Mouse (Mus musculus) midbrain, embryonic 12.5 days (tissue): ENCODE data around the gene Nin. TPM values are rescaled to one million over a fixed set of nuclear protein-coding genes. Genes with fewer than 3 reads are reported as not detected.

Experiments used
- ATAC-seq: fragments of 200-750 bp; cut with Nextera tagmentation; 2 replicates; pipeline ENCODE4 v1.8.0; 2017; ENCODE audit warnings: low read depth, moderate TSS enrichment, moderate library complexity; ENCODE audit not compliant: low FRiP score
- H3K27ac ChIP-seq: fragments of 300-500 bp; sonication (generic); replicated peaks from 2 replicates; pipeline ENCODE4 v1.5.1; 2016; ENCODE audit warnings: mild to moderate bottlenecking
- H3K27me3 ChIP-seq: fragments of 300-500 bp; sonication (generic); 2 replicates; pipeline ENCODE4 v1.6.1; 2016; ENCODE audit warnings: mild to moderate bottlenecking
- H3K36me3 ChIP-seq: fragments of 300-500 bp; sonication (generic); 2 replicates; pipeline ENCODE4 v1.6.1; 2016
- H3K4me1 ChIP-seq: fragments of 300-500 bp; sonication (generic); 2 replicates; pipeline ENCODE4 v1.6.1; 2016
- H3K4me2 ChIP-seq: fragments of 300-500 bp; sonication (generic); replicated peaks from 2 replicates; pipeline ENCODE4 v1.6.1; 2016; ENCODE audit warnings: mild to moderate bottlenecking, moderate library complexity
- H3K4me3 ChIP-seq: fragments of 300-500 bp; sonication (generic); 2 replicates; pipeline ENCODE4 v1.5.1; 2016; ENCODE audit warnings: mild to moderate bottlenecking
- H3K9ac ChIP-seq: fragments of 300-500 bp; sonication (generic); replicated peaks from 2 replicates; pipeline ENCODE4 v1.6.1; 2016; ENCODE audit warnings: mild to moderate bottlenecking, moderate library complexity
- H3K9me3 ChIP-seq: fragments of 300-500 bp; sonication (generic); 2 replicates; pipeline ENCODE4 v1.6.1; 2016; ENCODE audit warnings: mild to moderate bottlenecking
- WGBS: fragments of 180-500 bp; shearing (Covaris S2); methylation state at CpG from one replicate; pipeline ENCODE4 v1.1.7; 2016; 5-methylcytosine and 5-hydroxymethylcytosine counted together
- polyA plus RNA-seq: library from polyadenylated mRNA; unstranded; fragments of >200 nt; fragmentation: Nextera tagmentation; extraction: Ambion mirVana; gene quantifications from 2 replicates; pipeline ENCODE4 v1.2.1, GENCODE M21; 2016

Nin gene
- polyA plus RNA-seq, 1 experiment from 2014 or later, result 17.2 TPM

GRCm38 (mm10) chr12:70140542-70140941 is 27.0 kb upstream of the Nin start:
- 95% methylated on average over 5 of the region's 5 CpGs for WGBS
- no peak overlapping the region for H3K27ac ChIP-seq

GRCm38 (mm10) chr12:70139871-70140270 is 26.4 kb upstream of the Nin start:
- H3K36me3 ChIP-seq, result no peaks in the 10 kb centered on the region
- no peaks in the 10 kb centered on the region for H3K9me3 ChIP-seq
- 77% methylated on average over 4 of the region's 4 CpGs for WGBS
- H3K4me3 ChIP-seq, result no peak overlapping the region
- no peak overlapping the region for H3K9ac ChIP-seq
- ATAC-seq, result no peak
- H3K4me2 ChIP-seq, result no peak overlapping the region
- peaks cover 2% of the 10 kb centered on the region; the same call in 1 of the 2 replicates for H3K4me1 ChIP-seq
- H3K27me3 ChIP-seq, result no peaks in the 10 kb centered on the region
- no peak overlapping the region for H3K27ac ChIP-seq

More at GRCm38 (mm10) chr12:70140542-70140941, 27.0 kb upstream of the Nin start:
- Histone ChIP-seq H3K27me3 (no peaks in the 10 kb centered on the region), H3K9me3 (no peaks in the 10 kb centered on the region), H3K36me3 (no peaks in the 10 kb centered on the region), H3K9ac (no peak overlapping the region), H3K4me2 (no peak overlapping the region), H3K4me1 (peaks cover 2% of the 10 kb centered on the region; the same call in 1 of the 2 replicates), H3K4me3 (no peak overlapping the region)
- no peak for ATAC-seq

- H3K4me3 ChIP-seq, result no peak overlapping the region
- H3K9ac ChIP-seq, result no peak overlapping the region
- no peak overlapping the region for H3K4me2 ChIP-seq
- no peak overlapping the region for H3K27ac ChIP-seq
- H3K9me3 ChIP-seq, result no peaks in the 10 kb centered on the region
- no peaks in the 10 kb centered on the region for H3K4me1 ChIP-seq
- H3K36me3 ChIP-seq, result no peaks in the 10 kb centered on the region
- H3K27me3 ChIP-seq, result no peaks in the 10 kb centered on the region
- 81% methylated on average over 9 of the region's 9 CpGs for WGBS
- ATAC-seq, result no peak
Measured at GRCm38 (mm10) chr12:70137626-70138025, 24.1 kb upstream of the Nin start.

GRCm38 (mm10) chr12:70137095-70137494 is 23.6 kb upstream of the Nin start:
- Histone ChIP-seq H3K27ac (no peak overlapping the region), H3K9ac (no peak overlapping the region), H3K27me3 (no peaks in the 10 kb centered on the region), H3K36me3 (no peaks in the 10 kb centered on the region), H3K9me3 (no peaks in the 10 kb centered on the region), H3K4me3 (no peak overlapping the region), H3K4me1 (no peaks in the 10 kb centered on the region), H3K4me2 (no peak overlapping the region)
- WGBS, result 69% methylated on average over 4 of the region's 4 CpGs
- no peak for ATAC-seq

- Histone ChIP-seq H3K4me1 (no peaks in the 10 kb centered on the region), H3K4me2 (no peak overlapping the region), H3K9ac (no peak overlapping the region), H3K4me3 (no peak overlapping the region), H3K9me3 (no peaks in the 10 kb centered on the region), H3K27ac (no peak overlapping the region), H3K27me3 (no peaks in the 10 kb centered on the region), H3K36me3 (no peaks in the 10 kb centered on the region)
- no peak for ATAC-seq
- WGBS, result 56% methylated on average over 12 of the region's 12 CpGs
Measured at GRCm38 (mm10) chr12:70136185-70136756, 22.8 kb upstream of the Nin start.

- H3K4me2 ChIP-seq, result no peak overlapping the region
- no peaks in the 10 kb centered on the region for H3K27me3 ChIP-seq
- no peaks in the 10 kb centered on the region for H3K4me1 ChIP-seq
- WGBS, result 89% methylated on average over 20 of the region's 20 CpGs
- H3K36me3 ChIP-seq, result no peaks in the 10 kb centered on the region
- H3K4me3 ChIP-seq, result no peak overlapping the region
- H3K9me3 ChIP-seq, result no peaks in the 10 kb centered on the region
- H3K27ac ChIP-seq, result no peak overlapping the region
- no peak overlapping the region for H3K9ac ChIP-seq
- ATAC-seq, result no peak
Measured at GRCm38 (mm10) chr12:70134627-70135235, 21.2 kb upstream of the Nin start.

GRCm38 (mm10) chr12:70131042-70131675 is 17.6 kb upstream of the Nin start:
- Histone ChIP-seq H3K4me3 (no peak overlapping the region), H3K36me3 (no peaks in the 10 kb centered on the region), H3K9ac (no peak overlapping the region), H3K27ac (peak overlapping the region; percentile 9; the same call in 1 of the 2 replicates), H3K4me2 (peak overlapping the region; percentile 12; the same call in 1 of the 2 replicates), H3K4me1 (no peaks in the 10 kb centered on the region), H3K9me3 (no peaks in the 10 kb centered on the region), H3K27me3 (no peaks in the 10 kb centered on the region)
- WGBS, result 50% methylated on average over 20 of the region's 20 CpGs
- ATAC-seq, result no peak

- no peak for ATAC-seq
- H3K4me1 ChIP-seq, result no peaks in the 10 kb centered on the region
- WGBS, result 58% methylated on average over 5 of the region's 5 CpGs
Measured at GRCm38 (mm10) chr12:70129105-70129504, 15.6 kb upstream of the Nin start.

GRCm38 (mm10) chr12:70126626-70127025 is 13.1 kb upstream of the Nin start:
- Histone ChIP-seq H3K27me3 (no peaks in the 10 kb centered on the region), H3K4me3 (no peak overlapping the region), H3K36me3 (no peaks in the 10 kb centered on the region), H3K9ac (no peak overlapping the region), H3K4me2 (no peak overlapping the region), H3K27ac (no peak overlapping the region), H3K9me3 (no peaks in the 10 kb centered on the region), H3K4me1 (no peaks in the 10 kb centered on the region)
- WGBS, result 94% methylated on average over 4 of the region's 4 CpGs
- no peak for ATAC-seq

More at GRCm38 (mm10) chr12:70129105-70129504, 15.6 kb upstream of the Nin start:
- no peaks in the 10 kb centered on the region for H3K36me3 ChIP-seq
- no peaks in the 10 kb centered on the region for H3K27me3 ChIP-seq
- no peak overlapping the region for H3K4me3 ChIP-seq
- no peak overlapping the region for H3K9ac ChIP-seq
- no peak overlapping the region for H3K27ac ChIP-seq
- H3K4me2 ChIP-seq, result no peak overlapping the region
- no peaks in the 10 kb centered on the region for H3K9me3 ChIP-seq

- Histone ChIP-seq H3K27ac (no peak overlapping the region), H3K4me3 (no peak overlapping the region), H3K36me3 (no peaks in the 10 kb centered on the region), H3K4me2 (no peak overlapping the region), H3K9me3 (0 out of 2 replicates have a peak, but pooled peaks cover 3% of the 10 kb centered on the region), H3K27me3 (peaks cover 9% of the 10 kb centered on the region; the same call in 1 of the 2 replicates), H3K4me1 (no peaks in the 10 kb centered on the region), H3K9ac (no peak overlapping the region)
- ATAC-seq, result no peak
- 73% methylated on average over 2 of the region's 2 CpGs for WGBS
Measured at GRCm38 (mm10) chr12:70119552-70119951, 6.0 kb upstream of the Nin start.

- 90% methylated on average over 10 of the region's 10 CpGs for WGBS
- ATAC-seq, result no peak
- Histone ChIP-seq H3K4me1 (no peaks in the 10 kb centered on the region), H3K36me3 (no peaks in the 10 kb centered on the region), H3K4me2 (no peak overlapping the region), H3K4me3 (no peak overlapping the region), H3K9me3 (0 out of 2 replicates have a peak, but pooled peaks cover 3% of the 10 kb centered on the region), H3K27ac (no peak overlapping the region), H3K27me3 (peaks cover 9% of the 10 kb centered on the region; the same call in 1 of the 2 replicates), H3K9ac (no peak overlapping the region)
Measured at GRCm38 (mm10) chr12:70118721-70119345, 5.3 kb upstream of the Nin start.

GRCm38 (mm10) chr12:70117146-70117545 is 3.6 kb upstream of the Nin start:
- H3K27ac ChIP-seq, result no peak overlapping the region
- H3K27me3 ChIP-seq, result peaks cover 22% of the 10 kb centered on the region
- no peak overlapping the region for H3K9ac ChIP-seq
- no peaks in the 10 kb centered on the region; the same call in none of the 2 replicates for H3K4me1 ChIP-seq
- H3K36me3 ChIP-seq, result no peaks in the 10 kb centered on the region
- 0 out of 2 replicates have a peak, but pooled peaks cover 3% of the 10 kb centered on the region for H3K9me3 ChIP-seq
- H3K4me2 ChIP-seq, result no peak overlapping the region
- no peak overlapping the region for H3K4me3 ChIP-seq
- WGBS, result 91% methylated on average over 10 of the region's 10 CpGs
- ATAC-seq, result no peak
